Mouse (Mus musculus): ENCODE data around the gene Fbxl15.

- TF ChIP-seq CTCF (IDR thresholded peaks at IDR 0.05; ENCODE audit: control insufficient read depth, insufficient read depth, insufficient replicate concordance, low read depth, low read length) = no peak
- no peak for TF ChIP-seq POLR2A (IDR thresholded peaks at IDR 0.05; ENCODE audit: control insufficient read depth, low read depth, low read length)
Measured at GRCm38 (mm10) chr19:46326756-46327305, 1.2 kb upstream of the Fbxl15 start, which contains the start of gene Psd.

Measured in testis, adult 2 months (tissue).